Mouse (Mus musculus) midbrain, postnatal 0 days (tissue): ENCODE measurements around the gene Ptrh1. TPM values are rescaled to one million over a fixed set of nuclear protein-coding genes. Genes with fewer than 3 reads are reported as not detected.

Experiments
- ATAC-seq: fragments of 200-750 bp; cut with Nextera tagmentation; 2 replicates; pipeline ENCODE4 v1.8.0; 2017; ENCODE audit warnings: moderate number of reproducible peaks, mild to moderate bottlenecking, moderate TSS enrichment, moderate library complexity; ENCODE audit not compliant: low FRiP score
- DNase-seq: peaks from one replicate; pipeline ENCODE4 v3.0.0-alpha.2; 2015; ENCODE audit warnings: low spot score
- H3K27ac ChIP-seq: fragments of 300-500 bp; sonication (generic); 2 replicates; pipeline ENCODE4 v1.5.1; 2014; ENCODE audit warnings: low read depth, mild to moderate bottlenecking, low read length, mixed read lengths
- H3K27me3 ChIP-seq: fragments of 300-500 bp; sonication (generic); 2 replicates; pipeline ENCODE4 v1.6.1; 2014; ENCODE audit warnings: low read length, control low read depth, mixed read lengths; ENCODE audit not compliant: insufficient read depth
- H3K36me3 ChIP-seq: fragments of 300-500 bp; sonication (generic); 2 replicates; pipeline ENCODE4 v1.6.1; 2014; ENCODE audit warnings: low read length, control low read depth, mixed read lengths; ENCODE audit not compliant: insufficient read depth
- H3K4me1 ChIP-seq: fragments of 300-500 bp; sonication (generic); 2 replicates; pipeline ENCODE4 v1.6.1; 2014; ENCODE audit warnings: mild to moderate bottlenecking, control low read depth, antibody characterized with exemption, low read length, mixed read lengths; ENCODE audit not compliant: insufficient read depth
- H3K4me2 ChIP-seq: fragments of 300-500 bp; sonication (generic); 2 replicates; pipeline ENCODE4 v1.6.1; 2014; ENCODE audit warnings: low read depth, mild to moderate bottlenecking, low read length, mixed read lengths; ENCODE audit not compliant: poor library complexity, severe bottlenecking
- H3K4me3 ChIP-seq: fragments of 300-500 bp; sonication (generic); 2 replicates; pipeline ENCODE4 v1.5.1; 2014; ENCODE audit warnings: low read depth, mild to moderate bottlenecking, low read length, moderate library complexity
- H3K9ac ChIP-seq: fragments of 300-500 bp; sonication (generic); replicated peaks from 2 replicates; pipeline ENCODE4 v1.6.1; 2014; ENCODE audit warnings: mild to moderate bottlenecking, low read length, moderate library complexity, mixed read lengths; ENCODE audit not compliant: poor library complexity, severe bottlenecking
- H3K9me3 ChIP-seq: fragments of 300-500 bp; sonication (generic); 2 replicates; pipeline ENCODE4 v1.6.1; 2016; ENCODE audit warnings: low read length, control low read depth
- CTCF ChIP-seq: IDR thresholded peaks from 2 replicates; pipeline ENCODE4 v1.5.1; 2016; ENCODE audit warnings: antibody characterized with exemption, mild to moderate bottlenecking
- WGBS: fragments of 180-500 bp; shearing (Covaris S2); extraction: QIAGEN DNeasy Blood & Tissue Kit; methylation state at CpG from one replicate; pipeline ENCODE4 v1.1.7; 2014; 5-methylcytosine and 5-hydroxymethylcytosine counted together
- polyA plus RNA-seq: library from polyadenylated mRNA; unstranded; fragments of >200 nt; fragmentation: Nextera tagmentation; extraction: Ambion mirVana; gene quantifications from 2 replicates; pipeline ENCODE4 v1.2.1, GENCODE M21; 2015
- total RNA-seq: library from RNA; depleted of rRNA; stranded (reverse); fragments of >200 nt; gene quantifications from 2 replicates; pipeline ENCODE4 v1.2.3, GENCODE M21; 2014

Ptrh1 gene
- total and polyA plus RNA-seq, 2 experiments from 2014 or later, result 2.1 to 3.9 TPM

GRCm38 (mm10) chr2:32816497-32816896 is 40.9 kb downstream of the Ptrh1 start:
- no peak overlapping the region for H3K4me2 ChIP-seq
- DNase-seq, result peak; percentile 24
- no peak overlapping the region for H3K4me3 ChIP-seq
- H3K27ac ChIP-seq, result no peak overlapping the region
- H3K9ac ChIP-seq, result no peak overlapping the region
- no peaks in the 10 kb centered on the region for H3K4me1 ChIP-seq
- no peaks in the 10 kb centered on the region for H3K27me3 ChIP-seq
- peaks cover 66% of the 10 kb centered on the region for H3K36me3 ChIP-seq
- ATAC-seq, result no peak
- 94% methylated on average over 2 of the region's 2 CpGs for WGBS
- no peaks in the 10 kb centered on the region for H3K9me3 ChIP-seq
- TF ChIP-seq CTCF, result no peak

GRCm38 (mm10) chr2:32816946-32817581 is 41.5 kb downstream of the Ptrh1 start:
- H3K4me2 ChIP-seq, result no peak overlapping the region
- no peak overlapping the region for H3K4me3 ChIP-seq
- H3K9ac ChIP-seq, result no peak overlapping the region
- TF ChIP-seq CTCF, result no peak
- peaks cover 63% of the 10 kb centered on the region for H3K36me3 ChIP-seq
- no peaks in the 10 kb centered on the region for H3K27me3 ChIP-seq
- H3K4me1 ChIP-seq, result no peaks in the 10 kb centered on the region
- H3K9me3 ChIP-seq, result no peaks in the 10 kb centered on the region
- WGBS, result 75% methylated on average over 17 of the region's 17 CpGs
- DNase-seq (peak; percentile 86), ATAC-seq (no peak)
- no peak overlapping the region for H3K27ac ChIP-seq

GRCm38 (mm10) chr2:32817589-32817988 is 42.0 kb downstream of the Ptrh1 start:
- H3K9me3 ChIP-seq, result no peaks in the 10 kb centered on the region
- no peaks in the 10 kb centered on the region for H3K27me3 ChIP-seq
- WGBS, result 64% methylated on average over 7 of the region's 7 CpGs
- H3K27ac ChIP-seq, result no peak overlapping the region
- DNase-seq (no peak), ATAC-seq (no peak)
- H3K4me3 ChIP-seq, result no peak overlapping the region
- H3K4me1 ChIP-seq, result no peaks in the 10 kb centered on the region
- H3K9ac ChIP-seq, result no peak overlapping the region
- peaks cover 61% of the 10 kb centered on the region for H3K36me3 ChIP-seq
- no peak overlapping the region for H3K4me2 ChIP-seq
- TF ChIP-seq CTCF, result no peak

GRCm38 (mm10) chr2:32818208-32818607 is 42.6 kb downstream of the Ptrh1 start:
- DNase-seq, result no peak
- no peak for TF ChIP-seq CTCF
- no peaks in the 10 kb centered on the region for H3K27me3 ChIP-seq
- H3K4me2 ChIP-seq, result no peak overlapping the region
- no peak overlapping the region for H3K27ac ChIP-seq
- no peak overlapping the region for H3K9ac ChIP-seq
- no peaks in the 10 kb centered on the region for H3K4me1 ChIP-seq
- peaks cover 59% of the 10 kb centered on the region for H3K36me3 ChIP-seq
- ATAC-seq, result no peak
- no peak overlapping the region for H3K4me3 ChIP-seq
- H3K9me3 ChIP-seq, result no peaks in the 10 kb centered on the region
- WGBS, result 97% methylated on average over 5 of the region's 5 CpGs

- WGBS, result 72% methylated on average over 11 of the region's 11 CpGs
- DNase-seq (peak; percentile 37), ATAC-seq (no peak)
- no peaks in the 10 kb centered on the region for H3K27me3 ChIP-seq
- H3K27ac ChIP-seq, result no peak overlapping the region
- TF ChIP-seq CTCF, result peak; percentile 73
- no peak overlapping the region for H3K9ac ChIP-seq
- H3K36me3 ChIP-seq, result peaks cover 43% of the 10 kb centered on the region
- no peak overlapping the region for H3K4me2 ChIP-seq
- no peaks in the 10 kb centered on the region for H3K9me3 ChIP-seq
- H3K4me3 ChIP-seq, result no peak overlapping the region
- no peaks in the 10 kb centered on the region for H3K4me1 ChIP-seq
These were observed 45.6 kb downstream of the Ptrh1 start for GRCm38 (mm10) chr2:32821041-32821802.

- H3K27me3 ChIP-seq, result no peaks in the 10 kb centered on the region
- H3K4me1 ChIP-seq, result no peaks in the 10 kb centered on the region
- no peak overlapping the region for H3K4me2 ChIP-seq
- no peak for DNase-seq
- no peak overlapping the region for H3K9ac ChIP-seq
- H3K9me3 ChIP-seq, result no peaks in the 10 kb centered on the region
- no peak for ATAC-seq
- 82% methylated on average over 6 of the region's 6 CpGs for WGBS
- no peak overlapping the region for H3K27ac ChIP-seq
- no peak overlapping the region for H3K4me3 ChIP-seq
- H3K36me3 ChIP-seq, result peaks cover 35% of the 10 kb centered on the region
- TF ChIP-seq CTCF, result no peak
These were observed 47.1 kb downstream of the Ptrh1 start for GRCm38 (mm10) chr2:32822643-32823042.
